In the genomic region with DNA sequence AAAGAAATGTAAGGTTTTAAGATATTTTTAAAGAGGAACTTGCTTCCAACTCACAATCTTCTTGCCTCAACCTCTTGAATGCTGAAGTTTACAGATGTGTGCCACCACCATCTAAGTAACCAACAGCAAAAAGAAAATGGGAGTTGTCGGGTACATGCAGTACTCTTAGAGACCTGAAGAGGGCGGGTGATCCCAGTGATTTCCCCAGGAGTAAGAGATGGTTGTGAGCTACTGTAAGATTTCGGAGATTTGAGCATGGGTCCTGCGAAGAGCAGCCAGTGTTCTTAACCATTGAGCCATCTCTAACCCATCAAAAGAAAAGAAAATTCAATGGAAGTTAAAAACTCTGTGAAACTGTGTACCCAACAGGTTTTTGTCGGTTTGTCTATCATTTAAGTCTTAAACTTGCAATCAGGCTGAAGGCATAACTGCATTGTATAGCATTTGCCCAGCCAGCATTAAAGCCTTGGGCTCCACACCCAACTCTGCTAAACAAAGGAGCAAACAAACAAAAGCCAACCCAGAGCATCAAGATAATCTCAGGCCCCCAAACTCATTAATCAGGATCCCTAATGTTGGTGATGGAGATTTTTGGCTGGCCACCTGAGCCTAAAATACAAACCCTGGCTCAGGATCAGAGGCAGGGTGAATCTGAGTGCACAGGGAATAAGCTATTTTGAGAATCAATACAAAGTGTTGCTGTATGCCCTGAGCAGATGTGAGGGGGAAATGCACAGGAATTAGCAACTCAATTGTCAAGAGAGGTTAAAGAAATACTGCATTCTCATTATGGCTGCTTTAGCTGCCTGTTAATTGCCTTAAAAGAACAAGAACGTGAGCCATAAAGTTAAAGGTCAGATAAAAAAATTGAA, we compare ENCODE assay signal across 10 mouse cellular contexts.
A peak's percentile ranks its signal among the peaks of the same experiment; 100 is the strongest.
DNase-seq lines count a peak whose midpoint lies in the region; ATAC-seq lines count a peak whose summit lies in the region.
"Had no signal": no experiment of that assay in that cellular context is flagged by ENCODE, and none has a peak within 500 bp of the region (broad histone marks: within the 10 kb centered on the region; RNA-seq: fewer than 3 reads in every experiment).

No protein-coding gene starts in this region.

- H3K27ac ChIP-seq in limb, embryonic 11.5 days (replicated peaks; ENCODE audit: low read depth, low read length), result no peak overlapping the region
- peak overlapping the region; percentile 45 for H3K27ac ChIP-seq in neural tube, embryonic 15.5 days (replicated peaks)
- H3K27ac ChIP-seq: liver, embryonic 13.5 days had no signal

- peak; percentile 16 to 47 for DNase-seq in left cerebral cortex, postnatal 14 days (ENCODE audit: low spot score in 2 of 2)
- no peak for DNase-seq in left cerebral cortex, postnatal 36 days (ENCODE audit: low spot score in 2 of 2)
- peak; percentile 33 for DNase-seq in MEL-GATA-1-ER (ENCODE audit: extremely low read depth, low read depth)
- peak; percentile 28 for DNase-seq in c-Kit-positive CD71-positive TER-119-positive erythroid progenitor cells, embryonic 14.5 days (ENCODE audit: low spot score)
- peak; percentile 46 for DNase-seq in heart, postnatal 4 days
- DNase-seq in limb, embryonic 11.5 days (ENCODE audit: low spot score), result peak; percentile 66
- DNase-seq in gastrocnemius, adult 8-10 months (ENCODE audit: low spot score in 2 of 2), result no peak
- DNase-seq: liver, embryonic 13.5 days had no signal

- no peak for ATAC-seq in limb, embryonic 11.5 days (ENCODE audit: insufficient number of reproducible peaks, low FRiP score, low TSS enrichment, low read depth)
- no peak for ATAC-seq in neural tube, embryonic 15.5 days (ENCODE audit: low FRiP score)

- no peaks in the 10 kb centered on the region for H3K27me3 ChIP-seq in limb, embryonic 11.5 days (ENCODE audit: control insufficient read depth, insufficient read depth, low read length)
- H3K27me3 ChIP-seq in neural tube, embryonic 15.5 days (replicated peaks), result no peaks in the 10 kb centered on the region
- H3K27me3 ChIP-seq: liver, embryonic 13.5 days had no signal

- H3K36me3 ChIP-seq in limb, embryonic 11.5 days (ENCODE audit: control insufficient read depth, insufficient read depth, low read length), result no peaks in the 10 kb centered on the region
- H3K36me3 ChIP-seq in neural tube, embryonic 15.5 days, result no peaks in the 10 kb centered on the region
- H3K36me3 ChIP-seq: liver, embryonic 13.5 days had no signal

- intact Hi-C loops in left cerebral cortex, postnatal 14 days (cut with DNase I), result no loop called here
- intact Hi-C loops in left cerebral cortex, postnatal 36 days (cut with DNase I), result no loop called here

- no peak overlapping the region for H3K4me2 ChIP-seq in limb, embryonic 11.5 days (ENCODE audit: low read depth, severe bottlenecking)
- H3K4me2 ChIP-seq in neural tube, embryonic 15.5 days, result no peak overlapping the region
- H3K4me2 ChIP-seq: liver, embryonic 13.5 days had no signal

- no peak overlapping the region for H3K4me3 ChIP-seq in limb, embryonic 11.5 days (ENCODE audit: low read depth, low read length)
- no peak overlapping the region for H3K4me3 ChIP-seq in neural tube, embryonic 15.5 days (replicated peaks)
- H3K4me3 ChIP-seq: erythroblast, embryonic 14.5 days; liver, embryonic 13.5 days had no signal

- no peak overlapping the region for H3K9ac ChIP-seq in limb, embryonic 11.5 days (ENCODE audit: low read length)
- H3K9ac ChIP-seq in neural tube, embryonic 15.5 days (replicated peaks), result no peak overlapping the region
- H3K9ac ChIP-seq: liver, embryonic 13.5 days had no signal

- no peaks in the 10 kb centered on the region for H3K9me3 ChIP-seq in limb, embryonic 11.5 days (ENCODE audit: control insufficient read depth, low read length)
- H3K9me3 ChIP-seq in neural tube, embryonic 15.5 days (replicated peaks), result no peaks in the 10 kb centered on the region
- H3K9me3 ChIP-seq: liver, embryonic 13.5 days had no signal

- 35% methylated on average over 6 of the region's 6 CpGs for WGBS in limb, embryonic 11.5 days
- WGBS in neural tube, embryonic 15.5 days, result 37% methylated on average over 6 of the region's 6 CpGs

- H3K4me1 ChIP-seq in limb, embryonic 11.5 days (ENCODE audit: control insufficient read depth, insufficient read depth, low read length), result no peaks in the 10 kb centered on the region
- H3K4me1 ChIP-seq in neural tube, embryonic 15.5 days, result no peaks in the 10 kb centered on the region
- H3K4me1 ChIP-seq: liver, embryonic 13.5 days had no signal

Comparison
In these comparisons a context has a peak if more than half of its experiments do, and no peak if none do; other contexts are left out.
1. DNase-seq: peak in left cerebral cortex, postnatal 14 days (2 of 2), MEL-GATA-1-ER (single experiment), c-Kit-positive CD71-positive TER-119-positive erythroid progenitor cells, embryonic 14.5 days (single experiment), heart, postnatal 4 days (single experiment) and limb, embryonic 11.5 days (single experiment); none in left cerebral cortex, postnatal 36 days (0 of 2) and gastrocnemius, adult 8-10 months (0 of 2).